Mouse (Mus musculus) leukemia stem cell, adult 10-12 weeks (primary cell): Measurements from ENCODE around the gene Ecm1. TPM values are rescaled to one million over a fixed set of nuclear protein-coding genes. Genes with fewer than 3 reads are reported as not detected.

ENCODE experiments used
- polyA plus RNA-seq: library from polyadenylated mRNA; stranded (reverse); fragments of >175 nt; gene quantifications from 2 replicates; pipeline ENCODE4 v1.2.3, GENCODE M21; 2012; ENCODE audit warnings: low replicate concordance

The Ecm1 gene
- polyA plus RNA-seq: 13.4 and 20.4 TPM in 2 replicates

GRCm38 (mm10) chr3:95739353-95740104 lies at the start of gene Ecm1:
Gene Ecm1 (minus strand): TSS chr3:95739569.

GRCm38 (mm10) chr3:95760106-95760505 lies 20.7 kb upstream of the Ecm1 start, which contains the start of gene Tars2:
Gene Tars2 (minus strand): TSS chr3:95760206.

GRCm38 (mm10) chr3:95687524-95688421 lies 51.6 kb downstream of the Ecm1 start, which contains the start of gene Adamtsl4:
Gene Adamtsl4 (minus strand): TSS chr3:95687917.

Other genes starting within 250 kb of the Ecm1 start
- 0.16 TPM in 1 of 2 replicates, not detected in the other for gene Ctsk, start 240.3 kb downstream of the Ecm1 start, polyA plus RNA-seq
- 2.2 and 2.7 TPM in 2 replicates for gene Ctss, start 212.8 kb downstream of the Ecm1 start, polyA plus RNA-seq
- gene Hormad1, start 179.9 kb downstream of the Ecm1 start, polyA plus RNA-seq: not detected in 2 replicates
- 0.42 and 2.9 TPM in 2 replicates for gene Golph3l, start 150.6 kb downstream of the Ecm1 start, polyA plus RNA-seq
- gene Ensa, start 114.6 kb downstream of the Ecm1 start, polyA plus RNA-seq: 18.6 and 25.3 TPM in 2 replicates
- gene Mcl1, start 80.8 kb downstream of the Ecm1 start, polyA plus RNA-seq: 285 and 586 TPM in 2 replicates
- gene Adamtsl4, start 51.7 kb downstream of the Ecm1 start, polyA plus RNA-seq: 1.8 and 2.4 TPM in 2 replicates
- 5.1 and 23.2 TPM in 2 replicates for gene Tars2, start 20.6 kb upstream of the Ecm1 start, polyA plus RNA-seq
- 4.0 and 10.0 TPM in 2 replicates for gene Rprd2, start 79.3 kb upstream of the Ecm1 start, polyA plus RNA-seq
- gene Prpf3, start 116.3 kb upstream of the Ecm1 start, polyA plus RNA-seq: 4.5 and 12.9 TPM in 2 replicates
- 5.5 and 129 TPM in 2 replicates for gene Mrps21, start 131.9 kb upstream of the Ecm1 start, polyA plus RNA-seq
- gene Ciart, start 142.7 kb upstream of the Ecm1 start, polyA plus RNA-seq: 1.7 and 2.3 TPM in 2 replicates
- 0.88 TPM in 1 of 2 replicates, not detected in the other for gene BC028528, start 152.4 kb upstream of the Ecm1 start, polyA plus RNA-seq
- 74.2 and 153 TPM in 2 replicates for gene Aph1a, start 154.4 kb upstream of the Ecm1 start, polyA plus RNA-seq
- not detected in 2 replicates for gene Car14, start 165.1 kb upstream of the Ecm1 start, polyA plus RNA-seq
- gene Anp32e, start 189.7 kb upstream of the Ecm1 start, polyA plus RNA-seq: 47.1 and 116 TPM in 2 replicates